Mouse (Mus musculus) MEL-GATA-1-ER (cell line): Measurements from ENCODE around the gene Thap2.
A peak's percentile ranks its signal among the peaks of the same experiment; 100 is the strongest.

ENCODE experiments used
- DNase-seq: peaks from one replicate; pipeline ENCODE4 v3.0.0-alpha.2; 2012; ENCODE audit warnings: low read depth; ENCODE audit errors: extremely low read depth

The Thap2 gene

GRCm38 (mm10) chr10:115384221-115385017 is at the start of gene Thap2, which contains the start of gene Zfc3h1:
Gene Thap2, minus strand, starts transcription at chr10:115384443.
Gene Zfc3h1, plus strand, starts transcription at chr10:115384959.
- DNase-seq: peak; percentile 94

GRCm38 (mm10) chr10:115425351-115425750 is 41.1 kb upstream of the Thap2 start:
- DNase-seq: no peak

- no peak for DNase-seq
Observed at GRCm38 (mm10) chr10:115421976-115422375, 37.7 kb upstream of the Thap2 start.

- no peak for DNase-seq
Observed at GRCm38 (mm10) chr10:115414056-115414455, 29.8 kb upstream of the Thap2 start.

- no peak for DNase-seq
Observed at GRCm38 (mm10) chr10:115413496-115413895, 29.3 kb upstream of the Thap2 start.

GRCm38 (mm10) chr10:115406393-115406792 is 22.1 kb upstream of the Thap2 start:
- DNase-seq: peak; percentile 42

- DNase-seq: no peak
Observed at GRCm38 (mm10) chr10:115391896-115392295, 7.7 kb upstream of the Thap2 start.

GRCm38 (mm10) chr10:115391076-115391475 is 6.8 kb upstream of the Thap2 start:
- no peak for DNase-seq

GRCm38 (mm10) chr10:115387891-115388290 is 3.6 kb upstream of the Thap2 start:
- DNase-seq: no peak

GRCm38 (mm10) chr10:115385018-115386002 is 1.1 kb upstream of the Thap2 start:
- peak; percentile 49 for DNase-seq

- DNase-seq: no peak
Observed at GRCm38 (mm10) chr10:115383644-115384220, 511 bp downstream of the Thap2 start.

- DNase-seq: no peak
Observed at GRCm38 (mm10) chr10:115382846-115383643, 1.2 kb downstream of the Thap2 start.

GRCm38 (mm10) chr10:115381506-115382084 is 2.6 kb downstream of the Thap2 start:
- no peak for DNase-seq

GRCm38 (mm10) chr10:115363151-115363550 is 21.1 kb downstream of the Thap2 start:
- no peak for DNase-seq

GRCm38 (mm10) chr10:115362623-115362964 is 21.6 kb downstream of the Thap2 start:
- no peak for DNase-seq

- DNase-seq: peak; percentile 86
Observed at GRCm38 (mm10) chr10:115361840-115362622, 22.2 kb downstream of the Thap2 start, which contains the start of gene Tmem19. Gene Tmem19, minus strand, starts transcription at chr10:115362501.

GRCm38 (mm10) chr10:115359066-115359465 is 25.2 kb downstream of the Thap2 start:
- DNase-seq: no peak

- no peak for DNase-seq
Observed at GRCm38 (mm10) chr10:115358216-115358919, 25.9 kb downstream of the Thap2 start.

- no peak for DNase-seq
Observed at GRCm38 (mm10) chr10:115356106-115356505, 28.1 kb downstream of the Thap2 start.
